Mouse (Mus musculus) forebrain, embryonic 12.5 days (tissue): ENCODE results near the gene Brap. TPM values are rescaled to one million over a fixed set of nuclear protein-coding genes. Genes with fewer than 3 reads are reported as not detected.
"Not testable (repeated sequence)": the region's sequence is repeated elsewhere in the genome, so short reads cannot be mapped to it uniquely, and the experiment has no call there.

Source experiments
- ATAC-seq: fragments of 200-750 bp; cut with Nextera tagmentation; 2 replicates; pipeline ENCODE4 v1.8.0; 2017; ENCODE audit warnings: moderate TSS enrichment; ENCODE audit not compliant: low FRiP score
- H3K27ac ChIP-seq: fragments of 300-500 bp; sonication (generic); 2 replicates; pipeline ENCODE4 v1.5.1; 2016; ENCODE audit warnings: mild to moderate bottlenecking
- H3K27me3 ChIP-seq: fragments of 300-500 bp; sonication (generic); 2 replicates; pipeline ENCODE4 v1.6.1; 2016; ENCODE audit warnings: mild to moderate bottlenecking
- H3K36me3 ChIP-seq: fragments of 300-500 bp; sonication (generic); replicated peaks from 2 replicates; pipeline ENCODE4 v1.6.1; 2016; ENCODE audit warnings: mild to moderate bottlenecking
- H3K4me1 ChIP-seq: fragments of 300-500 bp; sonication (generic); 2 replicates; pipeline ENCODE4 v1.6.1; 2016
- H3K4me2 ChIP-seq: fragments of 300-500 bp; sonication (generic); 2 replicates; pipeline ENCODE4 v1.6.1; 2016; ENCODE audit warnings: mild to moderate bottlenecking, moderate library complexity
- H3K4me3 ChIP-seq: fragments of 300-500 bp; sonication (generic); replicated peaks from 2 replicates; pipeline ENCODE4 v1.5.1; 2016; ENCODE audit warnings: mild to moderate bottlenecking
- H3K9ac ChIP-seq: fragments of 300-500 bp; sonication (generic); 2 replicates; pipeline ENCODE4 v1.6.1; 2016; ENCODE audit warnings: mild to moderate bottlenecking
- H3K9me3 ChIP-seq: fragments of 300-500 bp; sonication (generic); 2 replicates; pipeline ENCODE4 v1.6.1; 2016
- WGBS: fragments of 180-500 bp; shearing (Covaris S2); methylation state at CpG from one replicate; pipeline ENCODE4 v1.1.7; 2016; 5-methylcytosine and 5-hydroxymethylcytosine counted together
- polyA plus RNA-seq: library from polyadenylated mRNA; unstranded; fragments of >200 nt; fragmentation: Nextera tagmentation; extraction: Ambion mirVana; gene quantifications from 2 replicates; pipeline ENCODE4 v1.2.1, GENCODE M21; 2016

The Brap gene
- polyA plus RNA-seq = 45.2 and 47.3 TPM in 2 replicates

DNA sequence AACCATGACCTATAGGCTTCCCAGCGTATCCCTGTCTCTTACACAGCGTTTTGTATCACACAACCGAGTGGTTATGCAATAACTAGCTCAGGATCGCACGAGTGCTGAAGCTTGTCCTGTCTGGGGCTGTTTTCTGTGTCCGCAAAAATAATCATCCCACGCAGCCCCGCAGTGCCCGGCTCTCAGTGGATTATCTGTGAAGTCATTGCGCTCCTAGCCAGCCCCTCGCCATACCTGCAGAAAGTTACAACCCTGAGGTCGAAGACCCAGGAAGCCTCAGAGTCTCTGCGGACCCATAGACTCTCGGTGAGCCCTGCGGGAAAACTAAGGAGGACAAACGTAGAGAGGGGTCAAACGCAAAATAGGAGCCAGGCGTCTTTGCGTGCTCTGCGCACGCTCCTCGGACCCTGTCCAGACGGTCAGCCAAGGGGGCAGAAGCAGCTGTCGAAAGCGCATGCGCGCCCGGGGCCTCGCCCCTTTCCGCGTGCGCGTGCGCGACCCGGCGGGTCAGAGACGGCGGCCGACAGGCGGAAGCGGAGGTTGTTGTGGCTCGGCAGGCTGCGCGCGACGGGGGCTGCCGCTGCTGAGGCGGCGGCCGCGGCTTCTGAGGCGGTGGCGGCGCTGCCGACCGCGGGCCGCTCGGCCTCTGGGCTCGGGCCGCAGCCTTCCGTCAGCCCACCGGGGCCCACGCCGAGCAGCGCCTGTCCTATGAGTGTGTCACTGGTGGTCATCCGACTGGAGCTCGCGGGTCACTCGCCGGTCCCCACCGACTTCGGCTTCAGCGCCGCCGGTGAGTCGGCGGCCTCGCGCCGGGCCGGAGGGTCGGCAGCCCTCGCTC is at the start of gene Brap, which contains the start of gene Acad10:
Gene Brap (plus strand): TSS at position 505 of the 838 bp plus-strand sequence.
Gene Acad10 (minus strand): TSS at position 456 of the 838 bp plus-strand sequence.
- peak; percentile 91 for ATAC-seq
- H3K4me3 ChIP-seq = peak within 1 kb of the TSS; percentile 98
- H3K4me2 ChIP-seq = peak within 1 kb of the TSS; percentile 92
- peaks cover 21% of the 10 kb centered on the region for H3K4me1 ChIP-seq
- H3K9me3 ChIP-seq = no peaks in the 10 kb centered on the region
- peak within 1 kb of the TSS; percentile 92 for H3K9ac ChIP-seq
- peak within 1 kb of the TSS; percentile 70 for H3K27ac ChIP-seq
- H3K36me3 ChIP-seq = peaks cover 30% of the 10 kb centered on the region
- WGBS = 2% methylated on average over 78 of the region's 85 CpGs
- no peaks in the 10 kb centered on the region for H3K27me3 ChIP-seq

DNA sequence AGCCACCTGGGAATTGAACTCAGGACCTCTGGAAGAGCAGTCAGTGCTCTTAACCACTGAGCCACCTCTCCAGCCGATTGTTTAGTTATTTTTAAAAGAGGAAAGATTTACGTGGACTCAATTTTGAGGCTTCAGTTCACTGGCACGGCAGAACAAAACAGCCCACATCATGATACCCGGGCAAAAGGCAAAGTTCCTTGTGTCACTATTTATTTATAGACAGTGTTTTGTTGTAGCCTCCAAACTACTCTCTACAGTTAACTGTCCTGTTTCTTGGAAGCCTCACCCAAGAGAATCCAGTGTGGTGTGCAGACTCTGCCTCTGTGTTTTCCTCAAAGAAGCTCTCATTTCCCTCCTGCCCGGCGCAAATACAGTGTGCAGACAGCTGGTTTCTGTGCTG is 48.3 kb upstream of the Brap start:
- no peak overlapping the region for H3K4me3 ChIP-seq
- 89% methylated on average over 6 of the region's 6 CpGs for WGBS
- H3K27me3 ChIP-seq = no peaks in the 10 kb centered on the region
- no peaks in the 10 kb centered on the region for H3K36me3 ChIP-seq
- ATAC-seq = no peak
- no peak overlapping the region for H3K9ac ChIP-seq
- H3K9me3 ChIP-seq = no peaks in the 10 kb centered on the region
- H3K4me1 ChIP-seq = no peaks in the 10 kb centered on the region
- H3K4me2 ChIP-seq = no peak overlapping the region
- H3K27ac ChIP-seq = no peak overlapping the region

- not testable (repeated sequence) for H3K36me3 ChIP-seq, H3K4me3 ChIP-seq, ATAC-seq, H3K4me2 ChIP-seq, H3K4me1 ChIP-seq, H3K27me3 ChIP-seq, H3K9me3 ChIP-seq, H3K9ac ChIP-seq, H3K27ac ChIP-seq
- WGBS = 87% methylated on average over 3 of the region's 3 CpGs
Measured at GRCm38 (mm10) chr5:121614921-121615320, 45.4 kb upstream of the Brap start.

DNA sequence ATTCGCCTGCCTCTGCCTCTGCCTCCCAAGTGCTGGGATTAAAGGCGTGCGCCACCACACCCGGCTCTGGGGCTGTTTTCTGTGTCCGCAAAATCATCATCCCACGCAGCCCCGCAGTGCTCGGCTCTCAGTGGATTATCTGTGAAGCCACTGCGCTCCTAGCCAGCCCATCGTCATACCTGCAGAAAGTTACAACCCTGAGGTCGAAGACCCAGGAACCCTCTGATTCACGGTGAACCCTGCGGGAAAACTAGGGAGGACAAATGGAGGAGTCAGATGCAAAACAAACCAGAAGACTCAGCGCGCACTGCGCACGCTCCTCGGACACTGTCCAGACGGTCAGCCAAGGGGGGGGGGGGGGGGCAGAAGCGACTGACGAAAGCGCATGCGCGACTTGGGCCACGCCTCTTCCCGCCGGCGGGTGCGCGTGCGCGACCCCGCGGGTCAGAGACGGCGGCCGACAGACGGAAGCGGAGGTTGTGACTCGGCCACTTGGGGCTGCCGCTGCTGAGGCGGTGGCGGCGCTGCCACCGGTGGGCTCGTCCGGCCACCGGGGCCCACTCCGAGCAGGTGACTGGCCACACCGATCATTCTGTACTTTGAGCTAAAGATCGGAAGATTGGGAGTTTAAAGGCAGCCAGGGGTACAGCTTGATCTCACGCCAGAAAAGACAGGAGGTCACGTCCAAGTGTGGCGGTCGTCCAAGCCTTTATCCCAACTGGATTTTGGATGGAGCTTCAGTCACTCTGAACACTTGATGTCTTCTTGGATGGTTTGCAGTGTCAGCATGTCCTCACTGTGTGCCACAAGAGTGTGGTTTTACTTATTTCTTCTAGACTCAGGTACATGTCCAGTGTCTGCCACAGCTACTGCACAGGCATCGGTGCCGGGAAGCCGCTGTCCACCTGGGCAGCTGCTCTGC is 41.5 kb upstream of the Brap start, which contains the start of gene Acad12:
Gene Acad12 (minus strand): TSS at position 347 of the 922 bp plus-strand sequence.
- H3K4me2 ChIP-seq = peak within 1 kb of the TSS; percentile 77
- peak within 1 kb of the TSS; percentile 80 for H3K9ac ChIP-seq
- no peaks in the 10 kb centered on the region for H3K27me3 ChIP-seq
- ATAC-seq = peak; percentile 87
- no peaks in the 10 kb centered on the region for H3K9me3 ChIP-seq
- H3K36me3 ChIP-seq = no peaks in the 10 kb centered on the region
- peaks cover 11% of the 10 kb centered on the region for H3K4me1 ChIP-seq
- peak within 1 kb of the TSS; percentile 82 for H3K27ac ChIP-seq
- peak within 1 kb of the TSS; percentile 69 for H3K4me3 ChIP-seq
- 2% methylated on average over 54 of the region's 58 CpGs for WGBS

GRCm38 (mm10) chr5:121621102-121621501 is 39.3 kb upstream of the Brap start:
- WGBS = 92% methylated on average over 5 of the region's 5 CpGs
- no peak overlapping the region for H3K27ac ChIP-seq
- no peak for ATAC-seq
- no peak overlapping the region for H3K4me3 ChIP-seq
- no peak overlapping the region for H3K9ac ChIP-seq
- H3K27me3 ChIP-seq = no peaks in the 10 kb centered on the region
- peaks cover 11% of the 10 kb centered on the region for H3K4me1 ChIP-seq
- H3K9me3 ChIP-seq = no peaks in the 10 kb centered on the region
- H3K36me3 ChIP-seq = no peaks in the 10 kb centered on the region
- H3K4me2 ChIP-seq = no peak overlapping the region

DNA sequence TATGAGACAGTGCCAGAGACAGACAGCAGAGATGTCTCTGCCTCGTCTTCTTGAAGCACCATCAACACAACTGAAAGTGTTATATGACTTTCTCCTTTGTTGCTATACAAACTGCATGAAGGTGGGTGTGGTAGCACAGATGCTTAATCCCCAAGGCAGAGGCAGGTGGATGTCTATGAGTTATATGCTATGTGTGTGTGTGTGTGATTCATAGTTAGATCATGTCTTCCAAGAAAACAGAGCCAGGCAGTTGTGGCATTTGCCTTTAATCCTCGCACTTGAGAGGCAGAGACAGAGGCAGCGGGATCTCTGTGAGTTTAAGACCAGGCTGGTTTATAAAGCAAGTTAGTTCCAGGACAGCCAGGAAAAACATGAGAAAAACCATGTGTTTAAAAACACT is 37.1 kb upstream of the Brap start:
- no peaks in the 10 kb centered on the region for H3K9me3 ChIP-seq
- 91% methylated on average over 3 of the region's 3 CpGs for WGBS
- no peak for ATAC-seq
- peaks cover 11% of the 10 kb centered on the region for H3K4me1 ChIP-seq
- no peak overlapping the region for H3K9ac ChIP-seq
- no peak overlapping the region for H3K4me3 ChIP-seq
- no peak overlapping the region for H3K27ac ChIP-seq
- H3K4me2 ChIP-seq = no peak overlapping the region
- H3K36me3 ChIP-seq = no peaks in the 10 kb centered on the region
- no peaks in the 10 kb centered on the region for H3K27me3 ChIP-seq

- Histone ChIP-seq H3K9me3 (no peaks in the 10 kb centered on the region), H3K4me3 (no peak overlapping the region), H3K27ac (no peak overlapping the region), H3K36me3 (no peaks in the 10 kb centered on the region), H3K9ac (no peak overlapping the region), H3K4me2 (no peak overlapping the region), H3K27me3 (no peaks in the 10 kb centered on the region), H3K4me1 (no peaks in the 10 kb centered on the region)
- 0% methylated on average over 1 of the region's 1 CpGs for WGBS
- ATAC-seq = no peak
Measured at GRCm38 (mm10) chr5:121627871-121628270, 32.5 kb upstream of the Brap start.

GRCm38 (mm10) chr5:121631106-121631647 is 29.2 kb upstream of the Brap start:
- WGBS = 61% methylated on average over 9 of the region's 9 CpGs
- H3K27ac ChIP-seq, ATAC-seq, H3K4me3 ChIP-seq, H3K9ac ChIP-seq, H3K27me3 ChIP-seq, H3K9me3 ChIP-seq, H3K4me1 ChIP-seq, H3K4me2 ChIP-seq, H3K36me3 ChIP-seq: not testable (repeated sequence)

- 45% methylated on average over 3 of the region's 3 CpGs for WGBS
- no peaks in the 10 kb centered on the region for H3K9me3 ChIP-seq
- no peaks in the 10 kb centered on the region for H3K27me3 ChIP-seq
- no peaks in the 10 kb centered on the region for H3K4me1 ChIP-seq
- no peak overlapping the region for H3K4me3 ChIP-seq
- no peak overlapping the region for H3K27ac ChIP-seq
- no peak for ATAC-seq
- no peak overlapping the region for H3K4me2 ChIP-seq
- no peak overlapping the region for H3K9ac ChIP-seq
- H3K36me3 ChIP-seq = no peaks in the 10 kb centered on the region
Measured at GRCm38 (mm10) chr5:121632804-121633203, 27.6 kb upstream of the Brap start.

GRCm38 (mm10) chr5:121634668-121635067 is 25.7 kb upstream of the Brap start:
- no peaks in the 10 kb centered on the region for H3K9me3 ChIP-seq
- no peaks in the 10 kb centered on the region for H3K36me3 ChIP-seq
- H3K27ac ChIP-seq = no peak overlapping the region
- 95% methylated on average over 5 of the region's 5 CpGs for WGBS
- H3K9ac ChIP-seq = no peak overlapping the region
- no peaks in the 10 kb centered on the region for H3K27me3 ChIP-seq
- no peak overlapping the region for H3K4me2 ChIP-seq
- no peak for ATAC-seq
- H3K4me3 ChIP-seq = no peak overlapping the region
- H3K4me1 ChIP-seq = no peaks in the 10 kb centered on the region

DNA sequence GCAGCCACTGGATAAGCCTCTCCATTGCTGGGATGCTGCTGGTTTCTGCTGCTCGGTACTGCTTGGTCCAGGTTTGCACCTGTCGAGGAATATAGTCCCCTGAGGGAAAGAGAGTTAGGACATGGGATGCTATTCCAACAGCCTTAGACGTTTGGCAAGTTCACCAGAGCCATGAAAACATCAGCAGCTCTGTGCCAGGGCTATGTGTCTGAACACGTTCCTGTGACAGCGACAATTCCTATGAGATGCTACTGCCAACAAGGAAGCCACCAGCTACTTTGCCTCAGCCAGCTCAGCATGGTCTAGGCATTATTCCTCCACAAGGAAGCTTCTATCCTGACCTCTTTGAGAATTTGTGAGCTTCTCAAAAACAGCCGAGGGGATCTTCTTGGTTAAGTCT is 23.1 kb upstream of the Brap start:
- H3K4me1 ChIP-seq = no peaks in the 10 kb centered on the region
- H3K36me3 ChIP-seq = no peaks in the 10 kb centered on the region
- WGBS = 88% methylated on average over 6 of the region's 6 CpGs
- no peak overlapping the region for H3K27ac ChIP-seq
- no peak for ATAC-seq
- no peaks in the 10 kb centered on the region for H3K9me3 ChIP-seq
- no peak overlapping the region for H3K4me3 ChIP-seq
- no peak overlapping the region for H3K9ac ChIP-seq
- H3K4me2 ChIP-seq = no peak overlapping the region
- H3K27me3 ChIP-seq = no peaks in the 10 kb centered on the region

DNA sequence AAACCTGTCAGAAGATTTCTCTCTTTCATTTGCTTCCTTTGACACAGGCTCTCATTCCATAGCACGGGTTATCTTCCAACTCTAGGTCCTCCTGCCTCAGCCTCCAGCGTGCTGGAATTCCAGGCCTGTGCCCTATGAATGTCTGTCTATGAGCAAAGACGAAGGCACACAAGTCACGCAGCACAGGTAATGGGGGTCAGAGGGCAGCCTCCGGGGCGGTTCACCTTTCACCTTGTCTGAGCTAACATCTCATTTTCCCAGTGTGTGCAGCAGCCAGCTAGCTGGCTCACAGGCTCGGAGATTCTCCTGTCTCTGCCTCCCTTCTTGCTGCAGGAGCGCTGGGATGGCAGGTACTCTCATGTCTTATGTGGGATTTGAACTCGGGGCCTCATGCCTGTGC is 20.8 kb upstream of the Brap start:
- Histone ChIP-seq H3K27ac (no peak overlapping the region), H3K9ac (no peak overlapping the region), H3K27me3 (no peaks in the 10 kb centered on the region), H3K4me1 (no peaks in the 10 kb centered on the region), H3K4me3 (no peak overlapping the region), H3K4me2 (no peak overlapping the region), H3K9me3 (no peaks in the 10 kb centered on the region), H3K36me3 (no peaks in the 10 kb centered on the region)
- 93% methylated on average over 9 of the region's 9 CpGs for WGBS
- ATAC-seq = no peak
